Mouse (Mus musculus): Measurements from ENCODE around the gene Ankrd39.

Ankrd39 gene

GRCm38 (mm10) chr1:36546888-36547471, at the start of gene Ankrd39:
TSS of gene Ankrd39 (minus strand) at chr1:36547445.
- DNase-seq = peak; percentile 97

DNA sequence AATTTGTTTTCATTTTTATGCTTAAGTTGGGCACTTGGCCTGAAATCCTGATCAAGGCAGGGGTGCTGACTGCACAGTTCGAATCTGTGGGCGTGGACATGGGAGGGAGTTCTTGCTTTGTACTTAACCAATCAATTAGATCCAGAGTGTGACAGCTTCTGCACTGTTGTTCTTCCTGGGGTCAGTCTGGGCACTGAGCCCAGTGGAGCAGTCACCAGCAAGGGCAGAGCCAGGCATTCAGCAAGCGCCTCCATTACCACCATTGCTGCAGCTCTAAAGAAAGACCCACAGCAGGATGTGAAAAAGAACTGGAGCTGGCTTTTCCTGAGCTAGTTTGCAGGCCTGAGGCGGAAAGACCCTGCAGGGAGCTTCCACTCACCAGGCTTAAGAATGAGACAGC, 48.9 kb upstream of the Ankrd39 start:
- no peak for DNase-seq

GRCm38 (mm10) chr1:36595167-36595931, 48.1 kb upstream of the Ankrd39 start:
- DNase-seq = peak; percentile 64

DNA sequence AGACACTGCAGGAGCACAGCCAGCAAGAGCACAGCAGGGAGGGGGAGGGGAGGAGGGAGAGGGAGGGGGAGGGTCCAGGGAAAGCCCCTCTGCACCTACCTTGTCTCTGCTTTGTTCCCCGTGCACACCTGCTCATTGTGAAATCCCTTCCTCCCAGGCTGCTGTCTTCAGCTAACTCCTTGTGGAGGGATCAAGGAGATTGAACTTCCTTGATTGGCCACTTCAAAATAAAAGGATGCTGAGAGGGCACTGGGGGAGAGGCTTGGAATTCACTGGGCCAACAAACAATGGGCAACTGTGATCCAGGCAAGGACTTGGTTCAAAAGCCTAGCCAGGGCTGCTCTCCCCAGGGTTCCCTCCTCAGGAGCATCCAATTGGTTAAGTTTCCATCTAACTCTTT, 45.9 kb upstream of the Ankrd39 start:
- no peak for DNase-seq

GRCm38 (mm10) chr1:36591408-36591807, 44.2 kb upstream of the Ankrd39 start:
- peak; percentile 59 for DNase-seq

- no peak for DNase-seq
Observed at GRCm38 (mm10) chr1:36590664-36591063, 43.4 kb upstream of the Ankrd39 start.

- DNase-seq = no peak
Observed at GRCm38 (mm10) chr1:36589486-36589885, 42.2 kb upstream of the Ankrd39 start.

DNA sequence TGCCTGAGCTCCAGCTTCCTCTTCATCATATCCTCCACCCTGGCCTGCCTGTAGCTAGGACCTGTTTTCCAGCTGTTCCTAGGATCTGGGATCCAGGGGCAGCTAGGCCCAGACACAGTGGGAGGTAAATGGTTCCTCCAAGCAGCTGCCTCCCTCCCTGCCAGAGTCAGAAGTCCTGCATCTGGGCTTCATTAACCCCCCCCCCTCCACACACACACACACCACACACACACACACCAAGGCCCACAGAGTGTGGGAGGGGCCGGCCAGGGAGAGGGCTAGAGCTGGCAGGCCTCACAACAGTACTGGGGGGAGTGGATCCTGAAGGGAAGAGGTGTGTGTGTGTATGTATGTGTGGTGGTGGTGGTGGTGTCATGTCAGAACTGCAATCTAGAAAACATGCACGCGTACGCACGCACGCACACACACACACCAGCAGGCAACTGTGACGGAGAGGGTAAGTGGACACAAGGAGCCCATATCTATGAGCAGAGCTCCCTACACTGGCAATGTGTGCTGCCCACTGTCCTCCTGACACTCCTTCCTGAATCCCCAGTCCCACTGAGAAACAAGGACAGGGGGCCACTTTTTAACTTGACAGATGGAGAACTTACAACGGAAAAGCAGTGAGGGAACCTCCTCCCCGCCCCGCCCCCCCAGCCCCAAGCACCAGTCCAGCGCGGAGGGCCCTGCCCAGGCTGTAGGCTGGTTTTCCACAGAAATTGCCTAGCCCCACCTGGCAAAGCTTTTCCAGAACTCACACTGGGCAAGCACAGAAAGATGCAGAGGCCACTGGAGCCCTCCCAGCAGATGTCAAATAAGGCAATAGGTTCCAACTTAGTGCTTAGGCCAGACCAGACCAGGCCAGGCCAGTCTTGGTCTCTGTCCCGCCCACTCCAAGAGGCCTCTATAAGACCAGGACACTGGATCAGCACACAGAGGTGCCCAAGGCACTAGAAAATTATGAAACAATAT, 41.5 kb upstream of the Ankrd39 start:
- no peak for DNase-seq

DNA sequence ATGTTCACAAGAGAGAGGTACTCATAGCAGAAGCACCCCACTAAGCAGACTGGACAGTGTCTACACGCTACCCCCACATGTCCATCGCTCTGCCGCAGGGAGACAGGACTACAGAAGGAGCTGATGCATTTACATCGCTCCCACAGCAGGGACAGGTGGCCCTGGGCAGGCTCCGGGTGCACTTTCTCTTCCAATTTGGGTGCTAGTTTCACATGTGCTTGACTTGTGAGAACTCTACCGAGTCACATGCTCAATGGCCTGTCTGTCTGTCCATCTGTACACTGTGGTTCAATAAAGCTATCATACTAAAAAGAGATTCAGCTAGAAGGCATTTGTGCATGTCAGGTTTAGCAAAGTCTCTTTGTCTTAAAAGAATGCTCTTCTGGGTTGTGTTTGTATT, 40.6 kb upstream of the Ankrd39 start:
- DNase-seq = no peak

GRCm38 (mm10) chr1:36586288-36586687, 39.0 kb upstream of the Ankrd39 start:
- no peak for DNase-seq

GRCm38 (mm10) chr1:36583408-36584116, 36.3 kb upstream of the Ankrd39 start:
- DNase-seq = no peak

- DNase-seq = no peak
Observed at GRCm38 (mm10) chr1:36582211-36582610, 35.0 kb upstream of the Ankrd39 start.

DNA sequence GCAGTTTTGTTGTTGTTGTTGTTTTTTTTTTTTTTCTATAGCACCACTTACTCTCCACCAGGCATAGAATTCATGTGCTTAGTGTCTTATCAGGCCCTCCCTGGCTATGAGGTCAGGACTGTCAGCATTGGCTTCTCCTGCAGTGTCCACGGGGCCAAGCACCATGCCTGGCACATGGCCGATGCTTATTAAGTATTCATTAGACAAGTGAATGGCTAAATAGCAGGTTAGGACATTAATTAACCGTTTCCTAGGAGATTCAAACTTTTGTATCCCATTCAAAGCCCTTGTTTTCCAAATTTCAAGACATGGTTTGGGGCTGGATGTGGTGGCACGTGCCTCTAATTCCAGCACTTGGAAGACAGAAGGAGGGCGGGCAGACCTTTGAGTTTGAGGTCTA, 34.0 kb upstream of the Ankrd39 start:
- DNase-seq = no peak

DNA sequence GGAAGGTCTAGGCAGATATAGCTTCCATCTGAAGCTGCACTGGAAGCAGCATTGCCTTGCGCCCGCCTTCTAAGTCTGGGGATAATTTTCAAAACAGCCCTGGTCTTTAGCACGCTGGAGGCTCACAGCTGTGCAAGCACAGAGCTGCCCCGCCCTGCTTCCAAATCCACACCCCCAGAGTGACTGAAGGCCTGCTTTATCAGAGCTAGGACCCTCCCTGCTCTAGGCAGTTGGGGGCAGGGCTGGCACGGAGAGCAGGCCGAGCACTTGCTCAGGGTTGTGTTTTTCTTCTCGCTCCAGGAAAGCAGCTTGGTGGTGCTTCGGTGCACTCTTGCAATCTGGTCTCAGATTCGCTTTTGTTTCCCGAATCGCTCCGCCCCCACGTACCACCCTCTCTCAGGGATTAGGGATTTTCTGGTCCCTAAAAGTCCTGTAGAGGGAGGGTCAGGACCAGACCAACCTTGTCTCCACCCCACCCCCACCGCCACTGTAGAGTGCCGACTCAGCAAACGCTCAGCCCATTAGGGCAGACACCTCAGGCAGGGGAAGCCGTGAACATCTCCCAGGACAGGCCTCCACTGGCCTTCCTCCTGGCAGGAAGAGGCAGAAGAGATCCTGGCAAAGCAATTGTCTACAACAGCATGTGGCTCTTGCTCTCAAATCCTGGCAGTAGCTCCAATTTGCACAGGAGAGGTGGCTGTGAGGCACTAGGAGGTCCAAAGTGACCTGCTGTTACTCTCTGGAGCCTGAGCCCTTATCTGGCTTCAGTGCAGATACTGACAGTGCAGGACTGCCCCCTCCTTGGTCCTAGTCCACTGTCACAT, 33.4 kb upstream of the Ankrd39 start:
- DNase-seq = no peak

GRCm38 (mm10) chr1:36579974-36580383, 32.7 kb upstream of the Ankrd39 start:
- DNase-seq = peak; percentile 80

GRCm38 (mm10) chr1:36576991-36577675, 29.9 kb upstream of the Ankrd39 start:
- DNase-seq = no peak

DNA sequence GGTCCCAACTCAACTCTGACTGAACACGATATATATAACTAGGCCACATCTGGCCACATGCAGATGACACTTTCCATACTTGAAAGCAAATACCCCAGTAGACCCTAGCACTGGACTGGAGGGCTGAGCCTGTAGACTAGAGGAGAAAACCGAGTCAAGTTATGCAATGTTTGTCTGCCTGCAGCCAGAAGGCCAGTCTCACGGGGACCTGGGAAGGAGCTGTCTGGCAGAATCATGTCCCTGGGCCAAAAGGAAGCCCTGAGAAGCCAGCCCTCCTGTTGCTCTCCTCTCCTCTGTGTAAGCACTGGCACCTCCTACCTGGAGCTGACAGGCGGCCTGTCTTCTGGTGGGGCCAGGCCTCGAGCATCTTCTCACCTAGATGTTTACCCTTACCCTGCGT, 28.1 kb upstream of the Ankrd39 start:
- no peak for DNase-seq

- no peak for DNase-seq
Observed at GRCm38 (mm10) chr1:36574196-36574955, 27.1 kb upstream of the Ankrd39 start.

DNA sequence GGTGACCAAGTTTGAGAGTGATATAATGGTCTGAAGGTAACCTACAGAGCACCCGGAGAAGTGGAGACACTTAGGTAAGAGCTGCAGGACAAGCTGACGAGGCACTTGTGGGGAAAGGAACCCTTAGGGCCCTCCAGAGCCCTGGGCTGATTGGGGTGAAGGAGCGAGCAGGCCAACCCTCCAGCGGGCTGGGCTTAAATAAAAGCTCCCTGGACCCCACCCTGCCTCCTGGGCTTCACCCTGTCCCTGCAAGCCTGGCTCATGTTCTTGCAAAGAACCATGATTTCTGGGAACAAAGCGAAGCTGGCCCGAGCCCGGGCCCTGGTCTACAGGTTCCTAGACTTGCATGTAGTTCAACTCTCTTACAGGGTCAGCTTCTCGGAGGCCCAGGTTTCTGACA, 26.3 kb upstream of the Ankrd39 start:
- DNase-seq = no peak

DNA sequence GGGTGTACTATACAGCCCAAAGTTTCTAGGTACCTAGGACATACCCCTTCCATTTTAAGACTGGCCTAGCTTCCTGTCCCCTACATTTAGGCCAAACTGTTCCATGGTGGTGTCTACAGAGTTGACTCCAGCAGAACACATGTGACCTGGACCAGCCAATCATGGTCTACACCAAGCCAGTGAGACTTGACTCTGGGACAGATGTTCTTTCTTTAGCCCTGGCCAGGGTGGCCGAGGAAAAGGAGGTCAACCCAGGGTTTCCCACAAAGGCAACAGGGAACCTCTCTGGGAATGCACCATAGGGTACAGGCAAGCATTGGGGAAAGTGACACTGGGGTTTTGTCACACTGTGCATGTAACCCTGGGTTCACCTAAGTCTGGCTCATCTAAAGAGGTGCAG, 25.5 kb upstream of the Ankrd39 start:
- no peak for DNase-seq
